Mouse (Mus musculus): ENCODE data around the gene Olfr420. TPM values are rescaled to one million over a fixed set of nuclear protein-coding genes. Genes with fewer than 3 reads are reported as not detected.

The Olfr420 gene
- total RNA-seq, 2 experiments from 2014 or later: not detected

GRCm38 (mm10) chr1:174172605-174173004 lies 17.2 kb downstream of the Olfr420 start, which contains the start of gene Spta1:
Gene Spta1, plus strand, starts transcription at chr1:174172776.
- H3K4me3 ChIP-seq: no peak within 1 kb of the TSS
- TF ChIP-seq CTCF (IDR thresholded peaks at IDR 0.05): no peak
- DNase-seq: no peak
- H3K27ac ChIP-seq: 0 out of 2 replicates have a peak within 1 kb of the TSS, but pooled peaks have one; percentile 24
- intact Hi-C loops (cut with DNase I): no loop called here

DNA sequence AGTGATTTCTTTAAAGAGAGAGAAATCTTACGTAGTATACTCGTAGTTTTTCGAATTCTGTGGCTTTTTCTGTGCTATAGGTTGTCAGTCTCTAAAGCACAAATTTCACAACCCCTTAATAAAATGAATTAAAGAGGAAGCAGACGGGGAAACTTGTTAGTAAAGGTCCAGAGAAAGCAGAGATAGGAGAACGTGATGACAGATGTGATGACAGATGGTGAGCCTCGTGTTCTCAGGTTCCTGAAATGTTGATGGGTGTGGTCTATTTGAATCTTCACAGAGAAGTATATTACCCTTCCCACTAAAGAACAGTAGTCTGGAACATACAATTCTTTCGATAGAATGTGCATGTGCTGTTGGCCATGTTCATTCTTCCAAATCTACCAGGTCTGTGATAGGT lies 49.3 kb downstream of the Olfr420 start:
- Histone ChIP-seq H3K4me3 (no peak overlapping the region), H3K27ac (no peak overlapping the region)
- intact Hi-C loops (cut with DNase I): no loop called here
- no peak for TF ChIP-seq CTCF (IDR thresholded peaks at IDR 0.05)
- no peak for DNase-seq

Other genes starting within 250 kb of the Olfr420 start
- gene Ifi211, start 242.6 kb upstream of the Olfr420 start, total RNA-seq (2021): 1 to 10 TPM; 1.1 to 3.3 TPM
- gene Mndal, start 213.1 kb upstream of the Olfr420 start, total RNA-seq (2021): 1 to 10 TPM; 3.1 to 6.1 TPM
- 1 to 10 TPM; 2.7 to 4.8 TPM for gene Ifi203, start 213.0 kb upstream of the Olfr420 start, total RNA-seq (2021)
- not detected for gene Ifi202b, start 172.9 kb upstream of the Olfr420 start, total RNA-seq (2021)
- 10 to 100 TPM in 1 of 2 experiments, 1 to 10 TPM in 1; 8.0 to 11.2 TPM for gene Ifi205, start 123.8 kb upstream of the Olfr420 start, total RNA-seq (2021)
- gene Olfr433, start 114.9 kb upstream of the Olfr420 start, total RNA-seq (2021): not detected
- not detected for gene Olfr432, start 106.4 kb upstream of the Olfr420 start, total RNA-seq (2021)
- not detected for gene Olfr430, start 89.0 kb upstream of the Olfr420 start, total RNA-seq (2021)
- gene Olfr429, start 71.3 kb upstream of the Olfr420 start, total RNA-seq (2021): not detected
- gene Olfr427, start 58.7 kb upstream of the Olfr420 start, total RNA-seq (2021): not detected
- gene Olfr231, start 34.5 kb upstream of the Olfr420 start, total RNA-seq (2021): not detected
- gene Olfr424, start 24.1 kb upstream of the Olfr420 start, total RNA-seq (2021): not detected
- gene Spta1, start 17.1 kb downstream of the Olfr420 start, total RNA-seq (2021): under 1 TPM; 0.03 to 0.06 TPM
- gene Olfr419, start 96.4 kb downstream of the Olfr420 start, total RNA-seq (2021): not detected
- gene Mptx1, start 174.9 kb downstream of the Olfr420 start, total RNA-seq (2021): not detected
- gene Olfr417, start 209.5 kb downstream of the Olfr420 start, total RNA-seq (2021): not detected
- not detected for gene Olfr248, start 235.4 kb downstream of the Olfr420 start, total RNA-seq (2021)

Data from gastrocnemius, adult 2 months (tissue).